Mouse (Mus musculus) urinary bladder, postnatal 25 days (tissue): ENCODE measurements around the gene Tanc1.

Experiments
- DNase-seq: peaks from one replicate; pipeline ENCODE4 v3.0.0; 2022; ENCODE audit warnings: low spot score

Tanc1 gene

DNA sequence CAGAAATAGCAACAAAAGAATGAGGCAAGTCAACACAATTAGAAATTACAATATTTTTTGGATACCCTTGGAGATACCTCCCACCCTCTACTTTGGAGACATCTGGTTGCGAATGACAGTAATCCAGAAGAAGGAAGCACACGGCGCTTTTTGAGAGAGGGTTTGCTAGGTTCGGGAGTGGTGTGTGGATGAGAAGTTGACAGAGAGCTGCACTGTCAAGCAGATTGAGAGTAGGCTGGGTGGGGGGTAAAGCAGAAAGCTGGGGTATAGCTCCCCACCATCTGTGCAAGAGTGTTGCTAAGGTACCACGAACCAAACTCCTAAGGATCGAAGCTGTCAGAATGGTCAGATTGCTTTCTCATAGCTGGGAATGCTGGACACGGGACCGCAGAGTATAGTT lies 40.0 kb downstream of the Tanc1 start:
- no peak for DNase-seq

GRCm38 (mm10) chr2:59652702-59653101 lies 40.9 kb downstream of the Tanc1 start:
- DNase-seq: no peak

- no peak for DNase-seq
Observed at GRCm38 (mm10) chr2:59653306-59654165, 41.7 kb downstream of the Tanc1 start.

- no peak for DNase-seq
Observed at GRCm38 (mm10) chr2:59655471-59655870, 43.6 kb downstream of the Tanc1 start.

DNA sequence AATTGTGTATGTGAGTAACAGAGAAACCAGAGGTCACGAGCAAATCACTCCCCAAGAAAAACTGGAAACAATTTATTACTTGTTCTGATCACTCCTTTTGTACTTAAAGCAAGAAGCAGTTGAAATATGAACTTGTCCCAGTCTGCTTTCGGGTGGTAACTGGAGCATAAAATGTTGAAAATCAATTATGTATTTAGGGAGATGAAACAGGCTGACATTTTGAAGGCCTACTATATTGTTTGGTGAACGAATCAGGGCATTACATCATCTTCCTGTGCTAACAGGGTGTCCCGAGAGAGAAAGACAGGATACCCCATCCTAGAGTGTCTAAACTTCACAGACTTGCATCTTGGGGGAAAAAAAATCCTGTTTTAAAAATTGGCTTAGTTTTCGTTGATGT lies 44.8 kb downstream of the Tanc1 start:
- no peak for DNase-seq

DNA sequence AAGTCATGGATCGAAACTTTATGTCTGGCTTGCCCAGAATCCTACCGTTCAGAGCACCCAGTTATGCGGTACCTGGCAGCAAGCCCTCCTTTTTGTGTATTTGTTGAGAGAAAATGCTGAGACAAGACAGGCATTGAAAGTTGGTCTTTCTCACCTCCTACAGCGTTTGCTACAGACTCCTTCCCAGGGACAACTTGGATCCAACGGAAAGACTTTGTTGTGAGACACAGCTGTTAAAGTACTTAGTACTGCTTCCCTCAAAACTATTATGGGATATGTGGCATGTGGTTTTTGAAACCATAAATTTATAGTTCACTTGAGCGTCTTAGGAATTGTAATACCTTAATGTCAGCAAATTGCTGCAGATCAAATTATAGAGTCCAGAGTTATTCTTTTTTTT lies 47.8 kb downstream of the Tanc1 start:
- no peak for DNase-seq

DNA sequence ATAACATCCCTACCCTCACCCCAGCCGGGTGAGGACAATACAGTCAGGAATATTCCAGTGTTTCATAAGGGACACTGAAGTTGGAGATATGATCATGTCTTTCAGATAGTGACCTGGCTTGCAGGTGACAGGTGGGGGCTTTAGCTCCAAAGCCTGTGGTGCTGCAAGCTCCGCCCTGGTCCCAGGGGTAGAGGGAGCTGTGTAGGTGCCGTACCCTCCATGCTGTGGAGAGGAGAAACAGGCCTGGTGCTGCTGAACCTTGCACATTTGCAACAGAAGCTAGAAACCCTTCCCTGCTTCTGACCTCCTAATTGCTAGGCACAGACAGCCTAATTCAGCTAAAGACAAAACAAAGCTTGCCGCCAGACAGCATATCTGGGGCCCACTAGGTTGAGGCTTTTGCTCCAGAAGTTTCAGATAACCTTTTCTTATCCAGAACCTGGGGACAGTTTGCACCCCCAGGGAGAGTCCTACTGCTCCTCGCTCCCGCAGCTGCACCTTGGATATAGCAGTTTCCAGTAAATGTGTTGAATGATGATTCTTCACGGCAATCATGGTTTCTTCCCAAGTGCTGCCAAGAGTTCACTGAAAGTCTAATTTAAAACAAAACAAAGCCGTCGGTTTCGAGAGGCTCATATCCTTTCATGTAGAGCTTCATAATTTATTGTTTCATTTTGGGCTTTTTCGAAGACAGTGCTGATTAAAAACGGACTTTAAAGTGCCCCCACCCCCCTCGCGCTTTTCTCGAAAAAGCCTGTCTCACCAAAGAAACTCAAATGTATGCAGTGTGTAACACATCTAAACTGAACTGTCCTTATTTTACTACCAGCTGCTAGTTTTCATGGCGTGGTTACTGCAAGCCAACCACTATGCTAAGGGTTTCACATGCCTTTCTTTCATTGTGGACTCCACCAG lies 49.3 kb downstream of the Tanc1 start:
- DNase-seq: no peak

- no peak for DNase-seq
Observed at GRCm38 (mm10) chr2:59664803-59665567, 53.1 kb downstream of the Tanc1 start.

DNA sequence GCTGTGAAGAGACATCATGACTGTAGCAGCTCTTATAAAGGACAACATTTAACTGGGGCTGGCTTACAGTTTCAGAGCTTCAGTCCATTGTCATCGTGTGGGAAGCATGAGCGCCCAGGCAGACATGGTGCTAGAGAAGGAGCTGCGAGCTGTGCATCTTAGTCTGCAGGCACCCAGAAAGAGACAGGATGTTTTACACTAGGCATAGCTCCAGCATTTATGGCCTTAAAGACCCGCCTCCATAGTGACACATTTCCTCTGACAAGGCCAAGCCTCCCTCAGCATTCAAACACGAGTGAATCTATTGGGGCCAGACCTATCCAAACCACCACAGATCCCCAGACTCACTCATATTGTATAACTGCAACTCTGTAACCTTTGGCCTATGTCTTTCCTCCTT lies 54.7 kb downstream of the Tanc1 start:
- no peak for DNase-seq

GRCm38 (mm10) chr2:59670087-59671060 lies 58.5 kb downstream of the Tanc1 start:
- peak; percentile 57 for DNase-seq

- no peak for DNase-seq
Observed at GRCm38 (mm10) chr2:59671671-59672070, 59.8 kb downstream of the Tanc1 start.

GRCm38 (mm10) chr2:59672086-59672485 lies 60.2 kb downstream of the Tanc1 start:
- no peak for DNase-seq

GRCm38 (mm10) chr2:59672686-59673085 lies 60.8 kb downstream of the Tanc1 start:
- no peak for DNase-seq

DNA sequence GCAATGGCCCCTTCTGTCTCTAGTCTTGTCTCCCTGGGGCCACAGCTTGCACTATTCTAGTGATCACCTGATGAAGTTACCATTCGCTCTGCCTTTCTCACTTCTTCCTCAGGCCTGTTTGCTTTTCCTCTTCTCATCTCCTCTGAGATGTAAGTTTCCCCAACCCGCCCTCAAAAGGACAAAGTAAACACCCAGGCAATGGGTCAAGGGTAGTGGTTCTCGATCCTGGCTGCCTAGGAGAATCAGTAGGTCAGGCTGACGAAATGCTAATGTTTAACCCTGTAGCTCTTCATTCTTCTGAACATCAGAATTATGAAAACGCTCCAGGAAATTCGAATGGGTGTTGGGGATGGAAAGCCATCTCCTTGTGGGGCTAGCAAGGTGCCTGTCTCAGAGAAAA lies 61.5 kb downstream of the Tanc1 start:
- DNase-seq: no peak

DNA sequence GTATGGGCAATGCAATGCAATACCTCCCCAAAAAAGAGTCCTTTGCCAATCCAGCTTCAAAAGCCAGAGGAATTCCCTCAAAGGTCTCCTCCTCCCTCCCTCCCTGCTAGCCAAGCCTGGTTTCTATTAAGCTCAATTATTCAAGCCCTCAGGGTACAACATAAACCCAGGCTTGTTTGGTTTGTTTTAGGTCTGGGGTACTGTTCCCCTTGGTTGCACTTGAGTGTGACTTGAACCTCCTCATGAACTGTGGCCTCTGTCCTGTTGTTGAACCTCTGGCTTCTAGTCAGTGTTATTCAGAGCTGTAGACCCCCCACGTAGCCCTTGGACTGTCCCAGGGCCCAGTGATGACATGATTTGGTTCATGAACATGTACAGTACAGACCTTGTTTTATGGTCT lies 62.0 kb downstream of the Tanc1 start:
- no peak for DNase-seq

GRCm38 (mm10) chr2:59675270-59675995 lies 63.6 kb downstream of the Tanc1 start:
- DNase-seq: no peak

DNA sequence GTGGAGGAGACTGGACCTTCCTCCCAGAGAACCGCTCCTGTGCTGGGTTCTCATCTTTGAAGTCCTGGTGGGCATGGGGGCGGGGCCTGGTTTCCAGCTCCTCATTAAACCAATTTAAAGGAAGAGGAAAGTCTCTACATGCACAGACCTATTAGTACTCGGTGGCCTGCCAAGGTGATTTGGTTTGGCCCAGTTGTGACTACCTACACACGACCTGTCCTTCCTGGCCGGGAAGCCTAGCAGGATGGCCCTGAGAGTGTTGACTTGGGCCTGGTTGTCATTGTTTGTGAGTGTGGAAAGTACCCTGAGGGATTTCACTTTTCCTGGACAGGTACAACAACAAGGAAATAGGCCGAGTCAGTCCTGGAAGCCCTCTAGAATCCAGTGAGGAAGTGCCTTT lies 64.2 kb downstream of the Tanc1 start:
- no peak for DNase-seq

DNA sequence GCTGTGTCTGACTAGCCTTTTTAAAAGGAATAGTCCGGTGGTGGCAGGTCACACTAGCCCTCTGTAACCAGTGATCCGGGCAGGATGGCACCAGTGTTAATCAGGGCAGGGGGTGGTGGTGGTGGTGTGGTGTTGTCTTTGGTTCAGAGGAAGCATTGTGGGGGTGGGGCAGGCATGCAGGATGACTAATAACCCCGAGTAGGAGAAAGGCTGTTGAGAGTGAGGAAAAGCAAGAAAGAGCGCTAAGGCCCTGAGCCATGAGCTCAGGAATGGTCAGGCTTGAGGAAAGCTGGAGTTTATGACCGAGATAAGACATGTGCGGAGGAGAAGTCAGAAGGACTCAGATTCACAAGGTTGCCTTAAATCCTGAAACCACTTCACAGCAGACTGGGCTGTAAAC lies 64.6 kb downstream of the Tanc1 start:
- DNase-seq: peak; percentile 44

GRCm38 (mm10) chr2:59679424-59680020 lies 67.7 kb downstream of the Tanc1 start:
- DNase-seq: no peak

DNA sequence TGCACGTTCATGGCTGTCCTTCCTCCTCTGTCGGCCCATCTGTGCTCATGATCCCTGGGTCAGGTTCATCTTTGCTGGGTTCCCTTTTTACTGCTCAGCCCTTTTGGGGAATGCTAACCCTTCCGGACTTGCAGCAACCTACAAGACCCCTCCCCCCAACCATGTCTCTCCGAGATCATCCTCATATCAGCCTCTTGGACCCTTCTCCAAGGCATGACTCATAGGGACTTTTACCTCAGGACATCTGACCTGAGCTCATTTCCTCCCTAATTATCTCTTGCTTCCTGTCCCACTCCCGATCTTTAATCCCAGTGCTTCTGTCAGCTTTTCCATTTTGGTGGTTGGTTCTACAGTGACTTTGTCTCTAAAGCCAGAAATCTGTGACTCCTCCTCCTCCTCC lies 68.9 kb downstream of the Tanc1 start:
- no peak for DNase-seq
